Mouse (Mus musculus): ENCODE results near the gene Tnfsf18.

Gene Tnfsf18

GRCm38 (mm10) chr1:161494343-161494742 lies at the start of gene Tnfsf18:
Tnfsf18 (plus strand) TSS chr1:161494655.
- DNase-seq (ENCODE audit: extremely low spot score, low spot score): no peak

DNA sequence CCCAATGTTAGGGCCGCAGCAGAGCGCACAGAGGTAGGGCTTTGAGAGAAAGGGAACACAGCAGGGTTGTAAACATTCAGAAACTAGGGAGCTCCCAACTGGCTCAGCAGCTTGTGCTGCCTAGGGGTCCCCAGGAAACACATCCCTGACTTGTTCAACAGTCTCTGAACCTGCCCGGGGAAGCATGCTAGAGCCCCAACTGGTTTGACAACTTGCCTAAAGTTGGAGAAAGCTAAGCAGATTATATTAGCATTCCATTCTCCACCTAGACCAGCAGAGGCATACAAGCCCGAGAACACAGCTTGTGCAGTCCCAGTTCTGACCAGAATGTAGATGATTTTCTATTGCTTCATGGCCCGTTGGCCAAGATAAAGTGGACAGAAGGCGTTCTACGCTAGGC lies 49.6 kb upstream of the Tnfsf18 start:
- peak; percentile 21 for DNase-seq (ENCODE audit: extremely low spot score, low spot score)

DNA sequence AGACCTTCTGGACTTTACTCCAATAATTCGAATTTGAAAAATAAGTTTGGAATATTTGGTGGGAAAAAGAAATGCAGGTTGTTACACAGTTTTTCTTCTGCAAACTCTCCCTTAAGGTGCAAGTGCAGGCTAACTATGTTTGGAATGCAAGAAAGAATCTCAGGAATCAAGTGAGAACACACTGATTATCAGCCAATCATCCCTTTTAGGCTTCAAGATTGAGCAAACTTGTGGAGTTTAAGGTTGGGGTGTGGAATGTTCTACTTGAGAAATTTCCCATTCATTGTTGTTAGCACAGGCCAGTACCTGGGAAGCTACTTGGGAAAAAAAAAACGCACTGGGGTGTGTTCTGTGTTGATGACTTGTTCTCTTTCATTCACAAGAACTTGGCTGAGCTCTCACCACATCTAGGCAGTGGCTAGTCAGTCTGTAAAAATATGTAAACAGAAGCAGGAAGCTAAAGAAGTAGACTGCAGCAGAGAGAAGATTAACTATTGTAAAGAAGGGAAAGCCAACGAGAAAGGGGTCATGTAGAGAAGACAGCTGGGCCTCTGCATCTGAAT lies 42.7 kb upstream of the Tnfsf18 start:
- no peak for DNase-seq (ENCODE audit: extremely low spot score, low spot score)

GRCm38 (mm10) chr1:161452250-161452649 lies 42.2 kb upstream of the Tnfsf18 start:
- DNase-seq (ENCODE audit: extremely low spot score, low spot score): no peak

GRCm38 (mm10) chr1:161463388-161464085 lies 30.9 kb upstream of the Tnfsf18 start:
- DNase-seq (ENCODE audit: extremely low spot score, low spot score): no peak

DNA sequence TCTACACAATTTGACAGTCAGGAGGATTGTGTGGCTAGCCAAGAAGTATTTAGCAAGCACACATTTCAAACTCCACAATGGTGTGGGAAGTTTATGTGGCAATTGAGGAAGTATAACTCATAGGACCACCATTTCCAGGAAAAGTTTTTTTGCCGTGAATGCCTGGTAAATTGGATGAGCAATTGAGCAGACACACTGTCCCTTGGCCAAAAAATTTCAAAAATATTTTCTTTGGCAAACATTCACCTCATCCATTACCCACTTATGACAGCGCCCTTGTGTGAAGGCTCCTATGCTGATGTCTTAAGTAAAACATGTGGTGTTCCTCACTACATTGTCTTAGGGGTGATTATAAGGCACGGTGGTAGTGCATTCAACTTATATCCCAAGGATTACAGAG lies 17.2 kb upstream of the Tnfsf18 start:
- DNase-seq (ENCODE audit: extremely low spot score, low spot score): no peak

DNA sequence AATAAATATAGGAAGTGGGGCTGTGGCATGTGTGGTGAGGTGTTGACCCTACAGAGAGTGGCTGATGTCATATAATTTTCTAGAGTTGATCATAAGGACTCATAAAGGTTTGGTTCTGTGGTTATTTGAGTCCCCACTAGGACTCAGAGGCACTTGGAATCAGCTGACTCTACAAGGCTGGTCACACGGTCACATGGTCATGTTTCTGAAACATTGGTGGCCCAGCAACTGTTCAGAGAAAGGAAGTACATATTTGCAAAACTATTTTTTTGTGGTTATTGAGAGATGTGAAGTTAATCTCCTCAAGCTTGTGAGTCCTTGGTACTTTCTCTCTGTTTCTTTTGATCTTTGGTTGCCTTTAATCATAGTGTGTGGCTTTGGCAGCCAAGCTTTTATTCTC lies 14.6 kb upstream of the Tnfsf18 start:
- no peak for DNase-seq (ENCODE audit: extremely low spot score, low spot score)

DNA sequence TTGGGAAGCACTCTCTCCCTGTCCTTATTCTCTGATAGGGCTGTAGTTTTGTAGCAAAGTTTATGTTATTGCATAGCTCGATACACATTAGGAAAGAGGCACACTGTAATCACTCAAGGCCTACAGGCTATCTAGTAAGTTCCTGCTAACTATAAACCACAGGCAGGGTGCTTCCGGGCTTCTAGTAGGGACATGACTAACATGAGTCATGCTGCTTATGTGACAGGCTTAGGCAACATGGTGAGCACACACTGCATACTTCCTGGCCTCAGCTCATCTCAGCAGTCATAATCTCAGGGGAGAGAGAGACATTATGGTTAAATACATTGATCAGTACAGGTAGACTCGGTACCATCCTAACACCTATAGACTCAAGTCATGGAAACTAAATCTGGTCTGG lies 12.2 kb upstream of the Tnfsf18 start:
- DNase-seq (ENCODE audit: extremely low spot score, low spot score): no peak

DNA sequence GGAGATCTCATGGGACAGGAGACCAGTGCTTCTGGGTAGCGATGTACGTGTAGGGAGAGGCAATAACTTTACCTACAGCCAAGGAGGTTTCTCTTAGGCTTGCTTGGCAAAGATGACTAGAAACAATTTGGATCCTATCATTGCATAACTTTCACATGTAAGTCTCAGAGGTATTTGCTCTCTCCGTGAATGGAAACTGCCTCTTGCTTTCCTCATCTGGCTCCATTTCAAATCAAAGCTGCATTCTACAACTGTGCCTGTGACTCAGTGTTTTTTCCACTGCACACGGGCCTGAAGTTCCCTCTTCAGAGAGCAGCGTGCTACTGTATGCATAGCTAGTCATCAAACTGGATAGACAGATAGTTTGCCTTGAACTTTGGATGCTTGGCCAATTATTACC lies 7.4 kb upstream of the Tnfsf18 start:
- DNase-seq (ENCODE audit: extremely low spot score, low spot score): no peak

DNA sequence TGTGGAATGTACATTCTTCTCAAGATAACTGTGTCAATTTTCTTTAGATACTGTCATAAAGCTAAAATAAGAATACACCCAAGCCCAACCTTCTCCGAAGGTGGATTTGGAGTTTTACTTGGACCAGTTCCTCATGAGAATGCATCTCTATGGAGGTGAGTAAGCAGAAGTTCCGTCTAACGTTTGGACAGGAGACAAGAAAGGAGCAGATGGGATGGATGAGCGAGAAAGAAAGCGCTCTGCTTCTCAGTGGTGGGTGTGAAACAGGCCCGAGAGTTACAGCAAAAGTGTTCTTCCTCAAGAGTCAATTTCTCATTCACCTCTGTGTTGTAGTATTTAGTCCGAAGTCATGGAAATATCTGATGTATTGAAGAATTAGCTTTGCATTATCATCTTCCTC lies 2.7 kb upstream of the Tnfsf18 start:
- DNase-seq (ENCODE audit: extremely low spot score, low spot score): no peak

DNA sequence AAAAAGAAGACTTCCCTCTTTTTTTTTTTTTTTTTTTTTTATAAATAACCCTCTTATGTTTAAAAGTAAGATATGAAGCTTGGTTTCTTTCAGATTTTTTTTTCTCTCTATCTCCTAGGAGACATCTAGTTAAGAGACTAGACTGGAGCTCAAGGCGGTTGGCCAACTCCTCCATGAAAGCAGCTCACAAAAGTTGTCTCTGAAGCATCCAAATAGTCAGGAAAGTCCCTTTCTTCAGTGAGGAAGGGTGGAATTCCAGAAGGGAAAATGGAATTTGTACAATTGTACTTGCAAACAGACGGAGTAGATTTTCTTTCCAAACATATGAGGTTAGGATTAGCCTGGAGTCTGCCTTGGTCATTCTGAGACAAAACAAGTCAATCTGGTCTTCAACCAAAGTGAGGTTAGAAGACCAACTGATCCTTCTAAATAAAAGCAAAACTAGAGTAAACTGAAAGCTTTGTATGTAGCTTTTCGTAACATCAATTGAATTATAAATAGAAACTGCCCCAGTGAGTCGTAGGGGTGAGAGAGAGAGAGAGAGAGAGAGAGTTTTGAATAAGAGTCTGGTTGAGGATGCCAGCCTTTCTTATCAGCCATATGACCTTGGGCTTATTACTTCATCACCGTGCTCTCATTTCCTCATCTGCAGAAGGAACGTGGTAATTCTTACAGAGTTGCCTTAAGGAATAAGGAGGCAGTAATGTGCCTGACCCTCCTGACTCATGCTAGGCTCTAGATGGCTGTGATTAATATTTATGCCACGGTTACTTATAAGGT lies 2.6 kb downstream of the Tnfsf18 start:
- DNase-seq (ENCODE audit: extremely low spot score, low spot score): no peak

DNA sequence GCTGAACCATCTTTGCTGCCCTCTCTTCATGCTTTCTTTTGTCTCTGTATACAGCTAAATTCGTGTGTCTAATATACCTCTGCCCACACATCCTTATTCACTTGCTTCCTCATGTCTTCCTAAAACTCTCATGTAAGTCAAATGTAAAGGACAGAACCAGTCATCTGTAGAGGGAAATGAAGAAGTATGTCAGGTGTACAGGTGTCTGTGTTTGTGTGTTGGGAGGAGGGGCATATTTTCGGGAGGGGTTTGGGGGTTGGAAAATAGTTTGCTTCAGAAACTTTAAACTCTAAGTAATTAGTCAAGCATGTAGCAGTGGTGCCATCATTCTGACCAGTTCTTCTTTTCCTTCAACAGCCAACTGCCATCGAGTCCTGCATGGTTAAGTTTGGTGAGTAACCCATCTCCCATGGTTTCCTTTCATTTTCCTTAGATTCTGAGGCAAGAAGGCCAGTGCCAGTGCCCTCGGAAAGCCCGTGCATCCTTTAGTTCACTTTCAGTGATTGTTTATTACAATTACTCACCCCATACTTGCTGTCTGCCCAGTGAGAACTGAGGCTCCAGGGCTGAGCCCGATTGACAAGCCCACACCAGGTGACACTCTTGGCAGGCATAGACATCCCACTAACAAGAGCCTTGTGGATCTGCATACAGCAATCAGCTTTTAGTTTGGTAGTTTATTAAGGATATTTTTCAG lies 5.8 kb downstream of the Tnfsf18 start:
- DNase-seq (ENCODE audit: extremely low spot score, low spot score): no peak

GRCm38 (mm10) chr1:161500811-161501146 lies 6.3 kb downstream of the Tnfsf18 start:
- no peak for DNase-seq (ENCODE audit: extremely low spot score, low spot score)

- DNase-seq (ENCODE audit: extremely low spot score, low spot score): no peak
These were observed 11.9 kb downstream of the Tnfsf18 start for GRCm38 (mm10) chr1:161506317-161506716.

GRCm38 (mm10) chr1:161507623-161508047 lies 13.2 kb downstream of the Tnfsf18 start:
- no peak for DNase-seq (ENCODE audit: extremely low spot score, low spot score)

DNA sequence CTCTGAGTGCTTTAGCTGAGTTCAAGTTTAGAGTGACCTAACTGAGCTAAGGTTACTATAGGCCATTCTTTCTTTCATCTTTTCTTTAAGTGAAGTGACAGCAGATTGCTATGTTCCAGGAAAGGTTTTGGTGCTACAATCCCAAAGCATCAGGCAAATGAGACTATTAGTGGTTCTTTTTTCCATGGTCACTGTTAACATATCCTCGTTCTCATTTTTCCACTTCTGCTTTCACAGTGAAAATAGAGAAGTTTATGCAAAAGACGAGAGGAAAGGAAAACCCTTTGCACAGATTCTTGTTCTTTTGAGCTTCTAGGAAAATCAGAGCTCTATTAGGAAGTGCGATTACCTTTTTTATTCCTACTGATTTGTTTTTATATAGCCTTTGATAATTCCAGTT lies 22.9 kb downstream of the Tnfsf18 start:
- no peak for DNase-seq (ENCODE audit: extremely low spot score, low spot score)

DNA sequence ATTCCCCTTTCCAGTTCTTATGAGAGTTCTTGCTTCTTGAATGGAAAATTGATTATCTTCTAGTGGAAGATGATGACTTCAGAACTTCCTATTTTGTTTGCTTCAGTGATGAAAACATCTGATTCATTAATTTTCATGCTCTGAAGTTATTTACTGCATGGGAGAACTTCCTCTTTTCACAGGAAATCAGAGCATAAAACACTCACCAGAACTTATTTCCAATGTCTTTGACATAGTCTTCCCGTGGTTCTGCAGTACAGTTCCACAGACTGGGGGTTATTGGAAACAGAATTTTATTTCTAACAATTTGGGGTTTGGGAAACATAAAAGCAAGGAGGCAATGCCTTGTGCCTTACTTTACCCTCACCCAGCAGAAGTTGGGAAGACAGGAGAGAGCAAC lies 25.8 kb downstream of the Tnfsf18 start:
- DNase-seq (ENCODE audit: extremely low spot score, low spot score): no peak

GRCm38 (mm10) chr1:161528173-161528572 lies 33.7 kb downstream of the Tnfsf18 start:
- no peak for DNase-seq (ENCODE audit: extremely low spot score, low spot score)

DNA sequence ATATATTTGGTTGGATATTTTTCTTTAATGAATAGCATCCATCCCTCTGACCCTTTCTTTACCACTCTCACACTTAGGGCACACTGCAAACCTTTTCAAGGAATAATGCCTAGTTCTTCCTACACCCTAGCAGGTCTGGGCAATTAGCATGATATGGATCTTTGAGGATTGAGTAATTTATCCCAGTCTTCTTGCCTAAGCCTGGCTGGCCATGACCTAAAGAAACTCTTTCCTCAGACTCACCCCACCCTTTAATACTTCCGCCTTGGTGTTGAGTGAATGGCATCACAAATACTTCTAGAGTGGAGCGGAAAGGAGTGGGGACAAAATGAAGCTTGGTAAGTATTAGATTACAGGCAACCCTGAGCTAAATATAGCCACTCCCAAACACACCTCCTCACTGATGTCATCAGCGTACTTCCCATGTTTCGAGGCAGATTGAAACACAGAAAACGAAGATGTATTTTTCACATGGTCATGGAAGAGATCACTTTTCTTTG lies 56.2 kb downstream of the Tnfsf18 start:
- DNase-seq (ENCODE audit: extremely low spot score, low spot score): no peak

GRCm38 (mm10) chr1:161552098-161552497 lies 57.6 kb downstream of the Tnfsf18 start:
- no peak for DNase-seq (ENCODE audit: extremely low spot score, low spot score)
